Mouse (Mus musculus): Measurements from ENCODE around the gene Mical3. TPM values are rescaled to one million over a fixed set of nuclear protein-coding genes. Genes with fewer than 3 reads are reported as not detected.
"Not testable (repeated sequence)": the region's sequence is repeated elsewhere in the genome, so short reads cannot be mapped to it uniquely, and the experiment has no call there.

The Mical3 gene
- total RNA-seq, 1 experiment = 30.0 TPM

- Histone ChIP-seq H3K36me3 (ENCODE audit: control insufficient read depth, insufficient read depth, low read length, poor library complexity, severe bottlenecking) (peaks cover 2% of the 10 kb centered on the region; the same call in 1 of the 2 replicates), H3K9me3 (ENCODE audit: control insufficient read depth, insufficient read depth, low read depth, low read length) (no peaks in the 10 kb centered on the region), H3K27ac (ENCODE audit: insufficient read depth, low read depth, low read length, poor library complexity, severe bottlenecking) (no peak overlapping the region), H3K9ac (ENCODE audit: insufficient read depth, low read depth, low read length, poor library complexity, severe bottlenecking) (no peak overlapping the region), H3K4me3 (ENCODE audit: insufficient read depth in 1 of 2, low read depth in 1 of 2, low read length in 2 of 2, poor library complexity in 1 of 2, severe bottlenecking in 1 of 2) (no peak overlapping the region), H3K4me1 (ENCODE audit: control insufficient read depth in 2 of 2, insufficient read depth in 2 of 2, low read length in 2 of 2, poor library complexity in 1 of 2) (peaks cover 3 to 29% of the 10 kb centered on the region in 2 experiments; a peak in 3 of 4 replicates)
- DNase-seq (ENCODE audit: low read depth, low spot score) = no peak
- in situ Hi-C loops (cut with MboI; ENCODE audit: low sequenced_read_pairs in 2 of 2, unreplicated experiment in 2 of 2) = no loop called here
- TF ChIP-seq ZNF384 (IDR thresholded peaks at IDR 0.05; ENCODE audit: low read depth, low read length) = no peak
- no peak for TF ChIP-seq HCFC1 (IDR thresholded peaks at IDR 0.05; ENCODE audit: borderline replicate concordance, insufficient read depth, low read length)
- TF ChIP-seq ZC3H11A (IDR thresholded peaks at IDR 0.05; ENCODE audit: borderline replicate concordance, low read depth, low read length) = no peak
- no peak for TF ChIP-seq MAFK (IDR thresholded peaks at IDR 0.05; ENCODE audit: insufficient read depth, low read depth, low read length)
Observed at GRCm38 (mm10) chr6:120913783-120914182, 217.0 kb downstream of the Mical3 start.

- TF ChIP-seq ZC3H11A (IDR thresholded peaks at IDR 0.05; ENCODE audit: borderline replicate concordance, low read depth, low read length) (no peak), ZNF384 (IDR thresholded peaks at IDR 0.05; ENCODE audit: low read depth, low read length) (no peak), MAFK (IDR thresholded peaks at IDR 0.05; ENCODE audit: insufficient read depth, low read depth, low read length) (no peak), CHD2 (IDR thresholded peaks at IDR 0.05; ENCODE audit: low read depth, low read length) (no peak), HCFC1 (IDR thresholded peaks at IDR 0.05; ENCODE audit: borderline replicate concordance, insufficient read depth, low read length) (no peak)
- Histone ChIP-seq H3K4me1 (ENCODE audit: control insufficient read depth in 2 of 2, insufficient read depth in 2 of 2, low read length in 2 of 2, poor library complexity in 1 of 2) (peaks cover 3 to 29% of the 10 kb centered on the region in 2 experiments; a peak in 3 of 4 replicates), H3K9ac (ENCODE audit: insufficient read depth, low read depth, low read length, poor library complexity, severe bottlenecking) (no peak overlapping the region), H3K27ac (ENCODE audit: insufficient read depth, low read depth, low read length, poor library complexity, severe bottlenecking) (no peak overlapping the region), H3K9me3 (ENCODE audit: control insufficient read depth, insufficient read depth, low read depth, low read length) (no peaks in the 10 kb centered on the region), H3K4me3 (ENCODE audit: insufficient read depth in 1 of 2, low read depth in 1 of 2, low read length in 2 of 2, poor library complexity in 1 of 2, severe bottlenecking in 1 of 2) (no peak overlapping the region), H3K36me3 (ENCODE audit: control insufficient read depth, insufficient read depth, low read length, poor library complexity, severe bottlenecking) (peaks cover 2% of the 10 kb centered on the region; the same call in 1 of the 2 replicates)
- in situ Hi-C loops (cut with MboI; ENCODE audit: low sequenced_read_pairs in 2 of 2, unreplicated experiment in 2 of 2) = no loop called here
- no peak for DNase-seq (ENCODE audit: low read depth, low spot score)
Observed at GRCm38 (mm10) chr6:120912931-120913330, 217.9 kb downstream of the Mical3 start.

GRCm38 (mm10) chr6:120911213-120912007 lies 219.4 kb downstream of the Mical3 start:
- Histone ChIP-seq H3K4me1 (ENCODE audit: control insufficient read depth in 2 of 2, insufficient read depth in 2 of 2, low read length in 2 of 2, poor library complexity in 1 of 2) (peaks cover 7 to 35% of the 10 kb centered on the region in 2 experiments), H3K36me3 (ENCODE audit: control insufficient read depth, insufficient read depth, low read length, poor library complexity, severe bottlenecking) (peaks cover 2% of the 10 kb centered on the region; the same call in 1 of the 2 replicates), H3K9me3 (ENCODE audit: control insufficient read depth, insufficient read depth, low read depth, low read length) (no peaks in the 10 kb centered on the region), H3K9ac (ENCODE audit: insufficient read depth, low read depth, low read length, poor library complexity, severe bottlenecking) (no peak overlapping the region), H3K4me3 (ENCODE audit: insufficient read depth in 1 of 2, low read depth in 1 of 2, low read length in 2 of 2, poor library complexity in 1 of 2, severe bottlenecking in 1 of 2) (no peak overlapping the region), H3K27ac (ENCODE audit: insufficient read depth, low read depth, low read length, poor library complexity, severe bottlenecking) (no peak overlapping the region)
- in situ Hi-C loops (cut with MboI; ENCODE audit: low sequenced_read_pairs in 2 of 2, unreplicated experiment in 2 of 2) = no loop called here
- TF ChIP-seq ZC3H11A (IDR thresholded peaks at IDR 0.05; ENCODE audit: borderline replicate concordance, low read depth, low read length) (no peak), ZNF384 (IDR thresholded peaks at IDR 0.05; ENCODE audit: low read depth, low read length) (0 out of 2 replicates have a peak, but pooled peaks have one; percentile 19)
- DNase-seq (ENCODE audit: low read depth, low spot score) = no peak

- peaks cover 2% of the 10 kb centered on the region; the same call in 1 of the 2 replicates for H3K36me3 ChIP-seq (ENCODE audit: control insufficient read depth, insufficient read depth, low read length, poor library complexity, severe bottlenecking)
- H3K4me3 ChIP-seq (ENCODE audit: insufficient read depth in 1 of 2, low read depth in 1 of 2, low read length in 2 of 2, poor library complexity in 1 of 2, severe bottlenecking in 1 of 2) = no peak overlapping the region
- no peak for TF ChIP-seq HCFC1 (IDR thresholded peaks at IDR 0.05; ENCODE audit: borderline replicate concordance, insufficient read depth, low read length)
- no peak for TF ChIP-seq MAFK (IDR thresholded peaks at IDR 0.05; ENCODE audit: insufficient read depth, low read depth, low read length)
- no peak for TF ChIP-seq ZC3H11A (IDR thresholded peaks at IDR 0.05; ENCODE audit: borderline replicate concordance, low read depth, low read length)
- no peak for TF ChIP-seq ZNF384 (IDR thresholded peaks at IDR 0.05; ENCODE audit: low read depth, low read length)
- TF ChIP-seq CHD2 (IDR thresholded peaks at IDR 0.05; ENCODE audit: low read depth, low read length) = no peak
- no peak overlapping the region for H3K9ac ChIP-seq (ENCODE audit: insufficient read depth, low read depth, low read length, poor library complexity, severe bottlenecking)
- in situ Hi-C loops (cut with MboI; ENCODE audit: low sequenced_read_pairs in 2 of 2, unreplicated experiment in 2 of 2) = no loop called here
- H3K9me3 ChIP-seq (ENCODE audit: control insufficient read depth, insufficient read depth, low read depth, low read length) = no peaks in the 10 kb centered on the region
- H3K27ac ChIP-seq (ENCODE audit: insufficient read depth, low read depth, low read length, poor library complexity, severe bottlenecking) = no peak overlapping the region
- peaks cover 3 to 25% of the 10 kb centered on the region in 2 experiments for H3K4me1 ChIP-seq (ENCODE audit: control insufficient read depth in 2 of 2, insufficient read depth in 2 of 2, low read length in 2 of 2, poor library complexity in 1 of 2)
- no peak for DNase-seq (ENCODE audit: low read depth, low spot score)
Observed at GRCm38 (mm10) chr6:120909501-120909900, 221.3 kb downstream of the Mical3 start.

- H3K9me3 ChIP-seq (ENCODE audit: control insufficient read depth, insufficient read depth, low read depth, low read length); H3K9ac ChIP-seq (ENCODE audit: insufficient read depth, low read depth, low read length, poor library complexity, severe bottlenecking); H3K27ac ChIP-seq (ENCODE audit: insufficient read depth, low read depth, low read length, poor library complexity, severe bottlenecking); in situ Hi-C loops (cut with MboI; ENCODE audit: low sequenced_read_pairs in 2 of 2, unreplicated experiment in 2 of 2); H3K36me3 ChIP-seq (ENCODE audit: control insufficient read depth, insufficient read depth, low read length, poor library complexity, severe bottlenecking): not testable (repeated sequence)
- H3K4me3 ChIP-seq (ENCODE audit: insufficient read depth in 1 of 2, low read depth in 1 of 2, low read length in 2 of 2, poor library complexity in 1 of 2, severe bottlenecking in 1 of 2) = 0 out of 4 replicates have a peak overlapping the region, but pooled peaks of 1 of the 2 experiments have one; percentile 18
- peaks cover 3 to 23% of the 10 kb centered on the region in 2 experiments for H3K4me1 ChIP-seq (ENCODE audit: control insufficient read depth in 2 of 2, insufficient read depth in 2 of 2, low read length in 2 of 2, poor library complexity in 1 of 2)
- DNase-seq (ENCODE audit: low read depth, low spot score) = peak; percentile 40
Observed at GRCm38 (mm10) chr6:120907876-120908597, 222.8 kb downstream of the Mical3 start.

All from ES-E14 (cell line).